Mouse (Mus musculus) midbrain, postnatal 0 days (tissue): ENCODE data around the gene Gar1. TPM values are rescaled to one million over a fixed set of nuclear protein-coding genes. Genes with fewer than 3 reads are reported as not detected.
A peak's percentile ranks its signal among the peaks of the same experiment; 100 is the strongest.

ENCODE experiments used
- ATAC-seq: fragments of 200-750 bp; cut with Nextera tagmentation; 2 replicates; pipeline ENCODE4 v1.8.0; 2017; ENCODE audit warnings: moderate number of reproducible peaks, mild to moderate bottlenecking, moderate TSS enrichment, moderate library complexity; ENCODE audit not compliant: low FRiP score
- DNase-seq: peaks from one replicate; pipeline ENCODE4 v3.0.0-alpha.2; 2015; ENCODE audit warnings: low spot score
- H3K27ac ChIP-seq: fragments of 300-500 bp; sonication (generic); 2 replicates; pipeline ENCODE4 v1.5.1; 2014; ENCODE audit warnings: low read depth, mild to moderate bottlenecking, low read length, mixed read lengths
- H3K27me3 ChIP-seq: fragments of 300-500 bp; sonication (generic); 2 replicates; pipeline ENCODE4 v1.6.1; 2014; ENCODE audit warnings: low read length, control low read depth, mixed read lengths; ENCODE audit not compliant: insufficient read depth
- H3K36me3 ChIP-seq: fragments of 300-500 bp; sonication (generic); 2 replicates; pipeline ENCODE4 v1.6.1; 2014; ENCODE audit warnings: low read length, control low read depth, mixed read lengths; ENCODE audit not compliant: insufficient read depth
- H3K4me1 ChIP-seq: fragments of 300-500 bp; sonication (generic); 2 replicates; pipeline ENCODE4 v1.6.1; 2014; ENCODE audit warnings: mild to moderate bottlenecking, control low read depth, antibody characterized with exemption, low read length, mixed read lengths; ENCODE audit not compliant: insufficient read depth
- H3K4me2 ChIP-seq: fragments of 300-500 bp; sonication (generic); 2 replicates; pipeline ENCODE4 v1.6.1; 2014; ENCODE audit warnings: low read depth, mild to moderate bottlenecking, low read length, mixed read lengths; ENCODE audit not compliant: poor library complexity, severe bottlenecking
- H3K4me3 ChIP-seq: fragments of 300-500 bp; sonication (generic); 2 replicates; pipeline ENCODE4 v1.5.1; 2014; ENCODE audit warnings: low read depth, mild to moderate bottlenecking, low read length, moderate library complexity
- H3K9ac ChIP-seq: fragments of 300-500 bp; sonication (generic); replicated peaks from 2 replicates; pipeline ENCODE4 v1.6.1; 2014; ENCODE audit warnings: mild to moderate bottlenecking, low read length, moderate library complexity, mixed read lengths; ENCODE audit not compliant: poor library complexity, severe bottlenecking
- H3K9me3 ChIP-seq: fragments of 300-500 bp; sonication (generic); 2 replicates; pipeline ENCODE4 v1.6.1; 2016; ENCODE audit warnings: low read length, control low read depth
- CTCF ChIP-seq: IDR thresholded peaks from 2 replicates; pipeline ENCODE4 v1.5.1; 2016; ENCODE audit warnings: antibody characterized with exemption, mild to moderate bottlenecking
- WGBS: fragments of 180-500 bp; shearing (Covaris S2); extraction: QIAGEN DNeasy Blood & Tissue Kit; methylation state at CpG from one replicate; pipeline ENCODE4 v1.1.7; 2014; 5-methylcytosine and 5-hydroxymethylcytosine counted together
- polyA plus RNA-seq: library from polyadenylated mRNA; unstranded; fragments of >200 nt; fragmentation: Nextera tagmentation; extraction: Ambion mirVana; gene quantifications from 2 replicates; pipeline ENCODE4 v1.2.1, GENCODE M21; 2015
- total RNA-seq: library from RNA; depleted of rRNA; stranded (reverse); fragments of >200 nt; gene quantifications from 2 replicates; pipeline ENCODE4 v1.2.3, GENCODE M21; 2014

Gene Gar1
- total and polyA plus RNA-seq, 2 experiments from 2014 or later = 1.9 to 32.6 TPM

- Histone ChIP-seq H3K9ac (no peak overlapping the region), H3K27ac (no peak overlapping the region), H3K9me3 (no peaks in the 10 kb centered on the region), H3K36me3 (no peaks in the 10 kb centered on the region), H3K4me3 (no peak overlapping the region), H3K27me3 (no peaks in the 10 kb centered on the region; the same call in 1 of the 2 replicates), H3K4me1 (no peaks in the 10 kb centered on the region), H3K4me2 (peak overlapping the region; percentile 22; the same call in 1 of the 2 replicates)
- ATAC-seq (no peak), DNase-seq (peak; percentile 6)
- no peak for TF ChIP-seq CTCF
- WGBS = 9% methylated on average over 11 of the region's 11 CpGs
Observed at GRCm38 (mm10) chr3:129836051-129836697, 5.0 kb upstream of the Gar1 start.

- H3K4me1 ChIP-seq = no peaks in the 10 kb centered on the region
- H3K4me3 ChIP-seq = no peak within 1 kb of the TSS
- ATAC-seq (no peak), DNase-seq (no peak)
- no peak within 1 kb of the TSS for H3K9ac ChIP-seq
- no peaks in the 10 kb centered on the region; the same call in 1 of the 2 replicates for H3K27me3 ChIP-seq
- no peaks in the 10 kb centered on the region for H3K36me3 ChIP-seq
- 58% methylated on average over 6 of the region's 6 CpGs for WGBS
- no peaks in the 10 kb centered on the region for H3K9me3 ChIP-seq
- peak within 1 kb of the TSS; percentile 22; the same call in 1 of the 2 replicates for H3K4me2 ChIP-seq
- TF ChIP-seq CTCF = no peak
- no peak within 1 kb of the TSS for H3K27ac ChIP-seq
Observed at GRCm38 (mm10) chr3:129835388-129835934, 4.3 kb upstream of the Gar1 start, which contains the start of gene Cfi. Cfi (plus strand) TSS chr3:129835884.

- no peak for ATAC-seq
- H3K4me3 ChIP-seq = peak overlapping the region; percentile 89
- peak overlapping the region; percentile 75 for H3K9ac ChIP-seq
- no peak for TF ChIP-seq CTCF
- H3K4me2 ChIP-seq = peak overlapping the region; percentile 62
- DNase-seq = no peak
- H3K9me3 ChIP-seq = no peaks in the 10 kb centered on the region
- peaks cover under 1% of the 10 kb centered on the region; the same call in 1 of the 2 replicates for H3K36me3 ChIP-seq
- peaks cover 8% of the 10 kb centered on the region; the same call in 1 of the 2 replicates for H3K4me1 ChIP-seq
- no peaks in the 10 kb centered on the region; the same call in 1 of the 2 replicates for H3K27me3 ChIP-seq
- H3K27ac ChIP-seq = peak overlapping the region; percentile 91
- WGBS = 1% methylated on average over 29 of the region's 45 CpGs
Observed at GRCm38 (mm10) chr3:129830626-129831025, 570 bp downstream of the Gar1 start.

GRCm38 (mm10) chr3:129827691-129828090, 3.5 kb downstream of the Gar1 start:
- no peak overlapping the region for H3K4me2 ChIP-seq
- no peak overlapping the region for H3K4me3 ChIP-seq
- WGBS = 95% methylated on average over 5 of the region's 5 CpGs

GRCm38 (mm10) chr3:129826691-129827090, 4.5 kb downstream of the Gar1 start:
- Histone ChIP-seq H3K4me3 (no peak overlapping the region), H3K4me1 (peaks cover 8% of the 10 kb centered on the region; the same call in 1 of the 2 replicates), H3K9me3 (no peaks in the 10 kb centered on the region), H3K27me3 (no peaks in the 10 kb centered on the region), H3K4me2 (no peak overlapping the region), H3K36me3 (peaks cover 20% of the 10 kb centered on the region), H3K9ac (no peak overlapping the region), H3K27ac (no peak overlapping the region)
- TF ChIP-seq CTCF = no peak
- WGBS = 92% methylated on average over 10 of the region's 10 CpGs
- ATAC-seq (no peak), DNase-seq (no peak)

More at GRCm38 (mm10) chr3:129827691-129828090, 3.5 kb downstream of the Gar1 start:
- Histone ChIP-seq H3K27ac (no peak overlapping the region), H3K27me3 (no peaks in the 10 kb centered on the region), H3K4me1 (peaks cover 8% of the 10 kb centered on the region; the same call in 1 of the 2 replicates), H3K36me3 (peaks cover 20% of the 10 kb centered on the region), H3K9me3 (no peaks in the 10 kb centered on the region), H3K9ac (no peak overlapping the region)
- no peak for DNase-seq
- TF ChIP-seq CTCF = no peak
- no peak for ATAC-seq

GRCm38 (mm10) chr3:129824891-129825290, 6.3 kb downstream of the Gar1 start:
- WGBS = 90% methylated on average over 10 of the region's 10 CpGs
- no peak for TF ChIP-seq CTCF
- H3K9ac ChIP-seq = no peak overlapping the region

More at GRCm38 (mm10) chr3:129824891-129825290, 6.3 kb downstream of the Gar1 start:
- no peak for DNase-seq
- H3K27me3 ChIP-seq = no peaks in the 10 kb centered on the region
- no peak for ATAC-seq
- no peak overlapping the region for H3K4me2 ChIP-seq
- H3K27ac ChIP-seq = no peak overlapping the region
- H3K36me3 ChIP-seq = peaks cover 20% of the 10 kb centered on the region
- H3K4me3 ChIP-seq = no peak overlapping the region
- peaks cover 5% of the 10 kb centered on the region; the same call in 1 of the 2 replicates for H3K4me1 ChIP-seq
- no peaks in the 10 kb centered on the region for H3K9me3 ChIP-seq
